Mouse (Mus musculus): Measurements from ENCODE around the gene Zc3h13. TPM values are rescaled to one million over a fixed set of nuclear protein-coding genes. Genes with fewer than 3 reads are reported as not detected.

Gene Zc3h13
- polyA plus RNA-seq, 1 experiment from 2014 or later: 11.3 TPM

DNA sequence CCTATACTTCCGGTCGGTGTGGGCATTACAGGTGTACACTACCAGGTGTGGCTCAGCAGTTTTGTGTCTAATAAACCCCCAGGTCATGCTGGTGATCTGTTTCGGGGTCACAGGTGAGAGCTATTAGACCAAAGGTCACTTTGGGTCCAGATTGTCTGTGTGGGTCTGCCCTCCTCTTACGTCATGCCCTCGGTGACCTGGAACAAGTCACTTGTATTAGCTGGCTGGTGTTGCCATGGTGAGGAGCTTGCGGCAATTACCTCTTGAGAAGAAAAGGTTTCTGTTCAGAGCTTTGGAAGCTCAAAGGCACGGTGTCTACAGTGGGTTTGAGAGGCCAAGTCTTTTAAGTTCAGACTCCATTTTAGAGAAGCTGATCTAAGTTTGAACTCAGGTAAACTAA, 93.4 kb downstream of the Zc3h13 start:
- H3K4me3 ChIP-seq (ENCODE audit: low read depth, low read length): no peak overlapping the region
- H3K27me3 ChIP-seq (ENCODE audit: control insufficient read depth, insufficient read depth, low read depth, low read length): no peaks in the 10 kb centered on the region
- H3K27ac ChIP-seq (ENCODE audit: low read length): no peak overlapping the region
- H3K9me3 ChIP-seq (replicated peaks; ENCODE audit: control insufficient read depth, low read length): no peaks in the 10 kb centered on the region
- H3K4me1 ChIP-seq (ENCODE audit: control insufficient read depth, low read depth, low read length): no peaks in the 10 kb centered on the region
- no peak for ATAC-seq (ENCODE audit: low read depth)
- no peak overlapping the region for H3K4me2 ChIP-seq (ENCODE audit: low read depth, low read length)
- no peaks in the 10 kb centered on the region for H3K36me3 ChIP-seq (ENCODE audit: control insufficient read depth, insufficient read depth)
- H3K9ac ChIP-seq (ENCODE audit: low read depth, low read length): no peak overlapping the region
- WGBS (ENCODE audit: insufficient replicate concordance): 62% methylated on average over 7 of the region's 7 CpGs

Small RNAs within 50 kb of the gene (microRNA-seq; reads per million reads assigned to microRNA genes)
- not detected for gene Gm44482

Other genes starting within 250 kb of the Zc3h13 start
- 0.05 TPM in 1 of 2 replicates, not detected in the other for gene Lrrc63, start 153.5 kb upstream of the Zc3h13 start, polyA plus RNA-seq (2015; fragmentation: Nextera tagmentation; extraction: Ambion mirVana)
- gene Lcp1, start 153.3 kb upstream of the Zc3h13 start, polyA plus RNA-seq (2015; fragmentation: Nextera tagmentation; extraction: Ambion mirVana): 43.0 and 43.1 TPM in 2 replicates
- 185 and 198 TPM in 2 replicates for gene Cpb2, start 42.1 kb upstream of the Zc3h13 start, polyA plus RNA-seq (2015; fragmentation: Nextera tagmentation; extraction: Ambion mirVana)
- gene Siah3, start 171.6 kb downstream of the Zc3h13 start, polyA plus RNA-seq (2015; fragmentation: Nextera tagmentation; extraction: Ambion mirVana): 0.07 TPM in 2 replicates

All from liver, embryonic 16.5 days (tissue).